Mouse (Mus musculus): Measurements from ENCODE around the gene Pnma1. TPM values are rescaled to one million over a fixed set of nuclear protein-coding genes. Genes with fewer than 3 reads are reported as not detected.

Gene Pnma1
- polyA plus RNA-seq, 1 experiment from 2014 or later: 7.7 TPM

GRCm38 (mm10) chr12:84161616-84162433, 13.5 kb upstream of the Pnma1 start:
- no peak overlapping the region for H3K4me3 ChIP-seq
- H3K36me3 ChIP-seq (replicated peaks): peaks cover 6% of the 10 kb centered on the region
- no peak overlapping the region for H3K27ac ChIP-seq
- WGBS: 65% methylated on average over 14 of the region's 14 CpGs
- H3K9me3 ChIP-seq: no peaks in the 10 kb centered on the region
- H3K27me3 ChIP-seq (replicated peaks): no peaks in the 10 kb centered on the region
- H3K4me1 ChIP-seq: no peaks in the 10 kb centered on the region
- no peak overlapping the region for H3K9ac ChIP-seq
- ATAC-seq (replicated peaks): peak; percentile 48; the same call in 1 of the 2 replicates
- no peak overlapping the region for H3K4me2 ChIP-seq

GRCm38 (mm10) chr12:84161116-84161515, 12.8 kb upstream of the Pnma1 start:
- no peak for ATAC-seq (replicated peaks)
- no peaks in the 10 kb centered on the region for H3K4me1 ChIP-seq
- peaks cover 9% of the 10 kb centered on the region for H3K36me3 ChIP-seq (replicated peaks)
- 81% methylated on average over 8 of the region's 8 CpGs for WGBS
- no peaks in the 10 kb centered on the region for H3K9me3 ChIP-seq
- H3K4me3 ChIP-seq: no peak overlapping the region
- H3K9ac ChIP-seq: no peak overlapping the region
- no peak overlapping the region for H3K27ac ChIP-seq
- H3K27me3 ChIP-seq (replicated peaks): no peaks in the 10 kb centered on the region
- H3K4me2 ChIP-seq: no peak overlapping the region

- H3K4me2 ChIP-seq: no peak overlapping the region
- H3K9ac ChIP-seq: no peak overlapping the region
- no peak for ATAC-seq (replicated peaks)
- H3K4me1 ChIP-seq: no peaks in the 10 kb centered on the region
- peaks cover 11% of the 10 kb centered on the region for H3K36me3 ChIP-seq (replicated peaks)
- no peak overlapping the region for H3K4me3 ChIP-seq
- H3K27me3 ChIP-seq (replicated peaks): no peaks in the 10 kb centered on the region
- WGBS: 94% methylated on average over 8 of the region's 8 CpGs
- no peaks in the 10 kb centered on the region for H3K9me3 ChIP-seq
- H3K27ac ChIP-seq: no peak overlapping the region
Observed at GRCm38 (mm10) chr12:84160491-84160890, 12.2 kb upstream of the Pnma1 start.

GRCm38 (mm10) chr12:84158156-84158555, 9.9 kb upstream of the Pnma1 start:
- no peak overlapping the region for H3K9ac ChIP-seq
- H3K27me3 ChIP-seq (replicated peaks): no peaks in the 10 kb centered on the region
- ATAC-seq (replicated peaks): no peak
- no peak overlapping the region for H3K4me2 ChIP-seq
- no peaks in the 10 kb centered on the region for H3K9me3 ChIP-seq
- peaks cover 11% of the 10 kb centered on the region for H3K36me3 ChIP-seq (replicated peaks)
- WGBS: 93% methylated on average over 14 of the region's 14 CpGs
- no peak overlapping the region for H3K4me3 ChIP-seq
- H3K4me1 ChIP-seq: no peaks in the 10 kb centered on the region
- no peak overlapping the region for H3K27ac ChIP-seq

GRCm38 (mm10) chr12:84156210-84156609, 7.9 kb upstream of the Pnma1 start:
- Histone ChIP-seq H3K4me3 (no peak overlapping the region), H3K9me3 (no peaks in the 10 kb centered on the region), H3K27me3 (replicated peaks) (no peaks in the 10 kb centered on the region), H3K27ac (no peak overlapping the region), H3K36me3 (replicated peaks) (peaks cover 11% of the 10 kb centered on the region), H3K9ac (no peak overlapping the region), H3K4me2 (no peak overlapping the region), H3K4me1 (no peaks in the 10 kb centered on the region)
- 95% methylated on average over 18 of the region's 18 CpGs for WGBS
- ATAC-seq (replicated peaks): no peak

- no peaks in the 10 kb centered on the region for H3K4me1 ChIP-seq
- ATAC-seq (replicated peaks): no peak
- 77% methylated on average over 2 of the region's 2 CpGs for WGBS
- H3K4me3 ChIP-seq: no peak overlapping the region
- no peak overlapping the region for H3K9ac ChIP-seq
- H3K27ac ChIP-seq: no peak overlapping the region
- H3K27me3 ChIP-seq (replicated peaks): no peaks in the 10 kb centered on the region
- H3K36me3 ChIP-seq (replicated peaks): peaks cover 11% of the 10 kb centered on the region
- H3K4me2 ChIP-seq: no peak overlapping the region
- no peaks in the 10 kb centered on the region for H3K9me3 ChIP-seq
Observed at GRCm38 (mm10) chr12:84155523-84155871, 7.2 kb upstream of the Pnma1 start.

GRCm38 (mm10) chr12:84154786-84155522, 6.7 kb upstream of the Pnma1 start:
- ATAC-seq (replicated peaks): no peak
- H3K36me3 ChIP-seq (replicated peaks): peaks cover 11% of the 10 kb centered on the region

GRCm38 (mm10) chr12:84153414-84153813, 5.1 kb upstream of the Pnma1 start:
- WGBS: 85% methylated on average over 6 of the region's 6 CpGs
- no peak for ATAC-seq (replicated peaks)
- H3K4me3 ChIP-seq: no peak overlapping the region
- no peaks in the 10 kb centered on the region for H3K27me3 ChIP-seq (replicated peaks)
- no peak overlapping the region for H3K4me2 ChIP-seq
- peaks cover 11% of the 10 kb centered on the region; the same call in 1 of the 2 replicates for H3K36me3 ChIP-seq (replicated peaks)
- H3K9me3 ChIP-seq: no peaks in the 10 kb centered on the region
- no peak overlapping the region for H3K27ac ChIP-seq
- peaks cover 14% of the 10 kb centered on the region for H3K4me1 ChIP-seq
- H3K9ac ChIP-seq: no peak overlapping the region

More at GRCm38 (mm10) chr12:84154786-84155522, 6.7 kb upstream of the Pnma1 start:
- H3K27ac ChIP-seq: no peak overlapping the region
- 74% methylated on average over 11 of the region's 11 CpGs for WGBS
- H3K9me3 ChIP-seq: no peaks in the 10 kb centered on the region
- no peaks in the 10 kb centered on the region for H3K27me3 ChIP-seq (replicated peaks)
- H3K9ac ChIP-seq: no peak overlapping the region
- peaks cover 4% of the 10 kb centered on the region for H3K4me1 ChIP-seq
- H3K4me2 ChIP-seq: no peak overlapping the region
- H3K4me3 ChIP-seq: no peak overlapping the region

GRCm38 (mm10) chr12:84152352-84153190, 4.3 kb upstream of the Pnma1 start:
- ATAC-seq (replicated peaks): no peak
- H3K4me2 ChIP-seq: no peak overlapping the region
- WGBS: 74% methylated on average over 32 of the region's 32 CpGs
- no peaks in the 10 kb centered on the region for H3K27me3 ChIP-seq (replicated peaks)
- no peaks in the 10 kb centered on the region for H3K9me3 ChIP-seq
- no peak overlapping the region for H3K9ac ChIP-seq
- H3K27ac ChIP-seq: no peak overlapping the region
- peaks cover 8% of the 10 kb centered on the region; the same call in 1 of the 2 replicates for H3K36me3 ChIP-seq (replicated peaks)
- no peak overlapping the region for H3K4me3 ChIP-seq
- peaks cover 18% of the 10 kb centered on the region for H3K4me1 ChIP-seq

GRCm38 (mm10) chr12:84151911-84152310, 3.6 kb upstream of the Pnma1 start:
- Histone ChIP-seq H3K36me3 (replicated peaks) (0 out of 2 replicates have a peak, but pooled peaks cover 6% of the 10 kb centered on the region), H3K27ac (no peak overlapping the region), H3K4me3 (no peak overlapping the region), H3K4me1 (peaks cover 24% of the 10 kb centered on the region), H3K4me2 (no peak overlapping the region), H3K9me3 (no peaks in the 10 kb centered on the region), H3K9ac (no peak overlapping the region), H3K27me3 (replicated peaks) (no peaks in the 10 kb centered on the region)
- ATAC-seq (replicated peaks): no peak
- WGBS: 89% methylated on average over 10 of the region's 10 CpGs

- Histone ChIP-seq H3K27me3 (replicated peaks) (no peaks in the 10 kb centered on the region), H3K4me2 (no peak overlapping the region), H3K9ac (no peak overlapping the region), H3K4me3 (no peak overlapping the region), H3K27ac (no peak overlapping the region), H3K9me3 (no peaks in the 10 kb centered on the region), H3K4me1 (peaks cover 27% of the 10 kb centered on the region), H3K36me3 (replicated peaks) (0 out of 2 replicates have a peak, but pooled peaks cover 1% of the 10 kb centered on the region)
- 68% methylated on average over 6 of the region's 6 CpGs for WGBS
- no peak for ATAC-seq (replicated peaks)
Observed at GRCm38 (mm10) chr12:84150976-84151375, 2.7 kb upstream of the Pnma1 start.

GRCm38 (mm10) chr12:84149971-84150370, 1.7 kb upstream of the Pnma1 start:
- Histone ChIP-seq H3K9ac (no peak overlapping the region), H3K4me3 (0 out of 2 replicates have a peak overlapping the region, but pooled peaks have one; percentile 0), H3K27me3 (replicated peaks) (no peaks in the 10 kb centered on the region), H3K36me3 (replicated peaks) (no peaks in the 10 kb centered on the region), H3K4me1 (peaks cover 27% of the 10 kb centered on the region), H3K27ac (no peak overlapping the region), H3K9me3 (no peaks in the 10 kb centered on the region), H3K4me2 (peak overlapping the region; percentile 17; the same call in 1 of the 2 replicates)
- WGBS: 46% methylated on average over 15 of the region's 15 CpGs
- no peak for ATAC-seq (replicated peaks)
